Mouse (Mus musculus): Measurements from ENCODE around the gene Sult5a1. TPM values are rescaled to one million over a fixed set of nuclear protein-coding genes. Genes with fewer than 3 reads are reported as not detected.
A peak's percentile ranks its signal among the peaks of the same experiment; 100 is the strongest.

Sult5a1 gene
- polyA plus RNA-seq, 1 experiment from 2014 or later = 6.6 TPM

- H3K4me1 ChIP-seq (ENCODE audit: control insufficient read depth, insufficient read depth, low read length) = peaks cover 17% of the 10 kb centered on the region
- peaks cover 24% of the 10 kb centered on the region for H3K27me3 ChIP-seq (ENCODE audit: control insufficient read depth, insufficient read depth, low read length)
- H3K27ac ChIP-seq (ENCODE audit: low read depth, low read length) = no peak overlapping the region
- no peak overlapping the region for H3K4me2 ChIP-seq
- 81% methylated on average over 9 of the region's 9 CpGs for WGBS (ENCODE audit: insufficient replicate concordance)
- no peaks in the 10 kb centered on the region for H3K36me3 ChIP-seq (ENCODE audit: control insufficient read depth, insufficient read depth, low read length)
- H3K4me3 ChIP-seq (ENCODE audit: low read depth, low read length) = no peak overlapping the region
- ATAC-seq (replicated peaks; ENCODE audit: insufficient number of reproducible peaks, low FRiP score, low TSS enrichment) = no peak
- no peaks in the 10 kb centered on the region for H3K9me3 ChIP-seq (replicated peaks; ENCODE audit: control insufficient read depth, low read length)
- no peak overlapping the region for H3K9ac ChIP-seq (ENCODE audit: low read depth, low read length)
Observed at GRCm38 (mm10) chr8:123112892-123113291, 45.2 kb downstream of the Sult5a1 start.

GRCm38 (mm10) chr8:123110649-123111048, 47.5 kb downstream of the Sult5a1 start:
- ATAC-seq (replicated peaks; ENCODE audit: insufficient number of reproducible peaks, low FRiP score, low TSS enrichment) = no peak
- H3K4me3 ChIP-seq (ENCODE audit: low read depth, low read length) = no peak overlapping the region

GRCm38 (mm10) chr8:123108953-123109352, 49.2 kb downstream of the Sult5a1 start:
- WGBS (ENCODE audit: insufficient replicate concordance) = 78% methylated on average over 5 of the region's 5 CpGs

More at GRCm38 (mm10) chr8:123110649-123111048, 47.5 kb downstream of the Sult5a1 start:
- Histone ChIP-seq H3K9ac (ENCODE audit: low read depth, low read length) (no peak overlapping the region), H3K36me3 (ENCODE audit: control insufficient read depth, insufficient read depth, low read length) (peaks cover 1% of the 10 kb centered on the region; the same call in 1 of the 2 replicates), H3K27ac (ENCODE audit: low read depth, low read length) (no peak overlapping the region), H3K27me3 (ENCODE audit: control insufficient read depth, insufficient read depth, low read length) (peaks cover 2% of the 10 kb centered on the region), H3K9me3 (replicated peaks; ENCODE audit: control insufficient read depth, low read length) (no peaks in the 10 kb centered on the region), H3K4me1 (ENCODE audit: control insufficient read depth, insufficient read depth, low read length) (0 out of 2 replicates have a peak, but pooled peaks cover 2% of the 10 kb centered on the region), H3K4me2 (no peak overlapping the region)
- WGBS (ENCODE audit: insufficient replicate concordance) = 17% methylated on average over 4 of the region's 4 CpGs

GRCm38 (mm10) chr8:123108010-123108409, 50.1 kb downstream of the Sult5a1 start:
- Histone ChIP-seq H3K4me2 (no peak overlapping the region), H3K9me3 (replicated peaks; ENCODE audit: control insufficient read depth, low read length) (no peaks in the 10 kb centered on the region), H3K27ac (ENCODE audit: low read depth, low read length) (no peak overlapping the region), H3K4me1 (ENCODE audit: control insufficient read depth, insufficient read depth, low read length) (peaks cover 7% of the 10 kb centered on the region), H3K36me3 (ENCODE audit: control insufficient read depth, insufficient read depth, low read length) (peaks cover 17% of the 10 kb centered on the region), H3K4me3 (ENCODE audit: low read depth, low read length) (no peak overlapping the region), H3K27me3 (ENCODE audit: control insufficient read depth, insufficient read depth, low read length) (no peaks in the 10 kb centered on the region), H3K9ac (ENCODE audit: low read depth, low read length) (no peak overlapping the region)
- ATAC-seq (replicated peaks; ENCODE audit: insufficient number of reproducible peaks, low FRiP score, low TSS enrichment) = no peak
- WGBS (ENCODE audit: insufficient replicate concordance) = 68% methylated on average over 1 of the region's 1 CpGs

More at GRCm38 (mm10) chr8:123108953-123109352, 49.2 kb downstream of the Sult5a1 start:
- Histone ChIP-seq H3K9ac (ENCODE audit: low read depth, low read length) (no peak overlapping the region), H3K9me3 (replicated peaks; ENCODE audit: control insufficient read depth, low read length) (no peaks in the 10 kb centered on the region), H3K4me3 (ENCODE audit: low read depth, low read length) (no peak overlapping the region), H3K4me1 (ENCODE audit: control insufficient read depth, insufficient read depth, low read length) (no peaks in the 10 kb centered on the region), H3K36me3 (ENCODE audit: control insufficient read depth, insufficient read depth, low read length) (peaks cover 13% of the 10 kb centered on the region), H3K4me2 (no peak overlapping the region), H3K27me3 (ENCODE audit: control insufficient read depth, insufficient read depth, low read length) (no peaks in the 10 kb centered on the region), H3K27ac (ENCODE audit: low read depth, low read length) (no peak overlapping the region)
- no peak for ATAC-seq (replicated peaks; ENCODE audit: insufficient number of reproducible peaks, low FRiP score, low TSS enrichment)

- peaks cover 9% of the 10 kb centered on the region for H3K4me1 ChIP-seq (ENCODE audit: control insufficient read depth, insufficient read depth, low read length)
- no peaks in the 10 kb centered on the region for H3K27me3 ChIP-seq (ENCODE audit: control insufficient read depth, insufficient read depth, low read length)
- H3K27ac ChIP-seq (ENCODE audit: low read depth, low read length) = no peak overlapping the region
- H3K9ac ChIP-seq (ENCODE audit: low read depth, low read length) = no peak overlapping the region
- H3K4me2 ChIP-seq = no peak overlapping the region
- no peak overlapping the region for H3K4me3 ChIP-seq (ENCODE audit: low read depth, low read length)
- 58% methylated on average over 2 of the region's 2 CpGs for WGBS (ENCODE audit: insufficient replicate concordance)
- peaks cover 17% of the 10 kb centered on the region for H3K36me3 ChIP-seq (ENCODE audit: control insufficient read depth, insufficient read depth, low read length)
- ATAC-seq (replicated peaks; ENCODE audit: insufficient number of reproducible peaks, low FRiP score, low TSS enrichment) = no peak
- H3K9me3 ChIP-seq (replicated peaks; ENCODE audit: control insufficient read depth, low read length) = no peaks in the 10 kb centered on the region
Observed at GRCm38 (mm10) chr8:123106531-123106930, 51.6 kb downstream of the Sult5a1 start.

- 69% methylated on average over 5 of the region's 5 CpGs for WGBS (ENCODE audit: insufficient replicate concordance)
- Histone ChIP-seq H3K36me3 (ENCODE audit: control insufficient read depth, insufficient read depth, low read length) (peaks cover 17% of the 10 kb centered on the region), H3K9me3 (replicated peaks; ENCODE audit: control insufficient read depth, low read length) (no peaks in the 10 kb centered on the region), H3K27ac (ENCODE audit: low read depth, low read length) (no peak overlapping the region), H3K27me3 (ENCODE audit: control insufficient read depth, insufficient read depth, low read length) (no peaks in the 10 kb centered on the region), H3K4me3 (ENCODE audit: low read depth, low read length) (no peak overlapping the region), H3K9ac (ENCODE audit: low read depth, low read length) (no peak overlapping the region), H3K4me1 (ENCODE audit: control insufficient read depth, insufficient read depth, low read length) (peaks cover 9% of the 10 kb centered on the region), H3K4me2 (no peak overlapping the region)
- ATAC-seq (replicated peaks; ENCODE audit: insufficient number of reproducible peaks, low FRiP score, low TSS enrichment) = no peak
Observed at GRCm38 (mm10) chr8:123105553-123106326, 52.4 kb downstream of the Sult5a1 start.

- peak overlapping the region; percentile 98; the same call in 1 of the 2 replicates for H3K9ac ChIP-seq (ENCODE audit: low read depth, low read length)
- H3K27ac ChIP-seq (ENCODE audit: low read depth, low read length) = peak overlapping the region; percentile 92; the same call in 1 of the 2 replicates
- peaks cover 17% of the 10 kb centered on the region for H3K36me3 ChIP-seq (ENCODE audit: control insufficient read depth, insufficient read depth, low read length)
- peaks cover 9% of the 10 kb centered on the region for H3K4me1 ChIP-seq (ENCODE audit: control insufficient read depth, insufficient read depth, low read length)
- H3K27me3 ChIP-seq (ENCODE audit: control insufficient read depth, insufficient read depth, low read length) = no peaks in the 10 kb centered on the region
- WGBS (ENCODE audit: insufficient replicate concordance) = 87% methylated on average over 6 of the region's 6 CpGs
- peak overlapping the region; percentile 90 for H3K4me3 ChIP-seq (ENCODE audit: low read depth, low read length)
- ATAC-seq (replicated peaks; ENCODE audit: insufficient number of reproducible peaks, low FRiP score, low TSS enrichment) = no peak
- H3K4me2 ChIP-seq = peak overlapping the region; percentile 96
- no peaks in the 10 kb centered on the region for H3K9me3 ChIP-seq (replicated peaks; ENCODE audit: control insufficient read depth, low read length)
Observed at GRCm38 (mm10) chr8:123104046-123104767, 53.9 kb downstream of the Sult5a1 start.

GRCm38 (mm10) chr8:123103285-123103684, 54.8 kb downstream of the Sult5a1 start:
- H3K27me3 ChIP-seq (ENCODE audit: control insufficient read depth, insufficient read depth, low read length) = no peaks in the 10 kb centered on the region
- peaks cover 9% of the 10 kb centered on the region for H3K4me1 ChIP-seq (ENCODE audit: control insufficient read depth, insufficient read depth, low read length)
- peak overlapping the region; percentile 92 for H3K27ac ChIP-seq (ENCODE audit: low read depth, low read length)
- H3K9ac ChIP-seq (ENCODE audit: low read depth, low read length) = peak overlapping the region; percentile 98
- peak overlapping the region; percentile 96 for H3K4me2 ChIP-seq
- no peaks in the 10 kb centered on the region for H3K9me3 ChIP-seq (replicated peaks; ENCODE audit: control insufficient read depth, low read length)
- WGBS (ENCODE audit: insufficient replicate concordance) = 14% methylated on average over 14 of the region's 15 CpGs
- peak overlapping the region; percentile 90 for H3K4me3 ChIP-seq (ENCODE audit: low read depth, low read length)
- peaks cover 17% of the 10 kb centered on the region for H3K36me3 ChIP-seq (ENCODE audit: control insufficient read depth, insufficient read depth, low read length)
- ATAC-seq (replicated peaks; ENCODE audit: insufficient number of reproducible peaks, low FRiP score, low TSS enrichment) = no peak

All from heart, embryonic 11.5 days (tissue).